Mouse (Mus musculus): ENCODE measurements at regions not wholly inside any gene's neighbourhood (a gene's known extent, or its start where the extent isn't known, plus 50 kb on each side); places are given as distances from the start of the nearest gene placed in this dataset.
"Not testable (repeated sequence)": the region's sequence is repeated elsewhere in the genome, so short reads cannot be mapped to it uniquely, and the experiment has no call there.

- Histone ChIP-seq H3K4me3 (ENCODE audit: low read depth, low read length) (no peak overlapping the region), H3K4me2 (no peak overlapping the region), H3K27ac (ENCODE audit: low read depth, low read length) (no peak overlapping the region), H3K36me3 (ENCODE audit: control insufficient read depth, insufficient read depth, low read length) (no peaks in the 10 kb centered on the region), H3K9me3 (ENCODE audit: control insufficient read depth, low read length) (no peaks in the 10 kb centered on the region), H3K9ac (ENCODE audit: low read length) (no peak overlapping the region), H3K4me1 (ENCODE audit: control insufficient read depth, insufficient read depth, low read length) (no peaks in the 10 kb centered on the region), H3K27me3 (ENCODE audit: control insufficient read depth, insufficient read depth, low read length) (no peaks in the 10 kb centered on the region)
- ATAC-seq (ENCODE audit: low FRiP score): no peak
- no peak for DNase-seq (ENCODE audit: low spot score, missing footprints)
- 81% methylated on average over 6 of the region's 6 CpGs for WGBS
These were observed 113.0 kb downstream of the Fam43a start for GRCm38 (mm10) chr16:30712570-30712969.

DNA sequence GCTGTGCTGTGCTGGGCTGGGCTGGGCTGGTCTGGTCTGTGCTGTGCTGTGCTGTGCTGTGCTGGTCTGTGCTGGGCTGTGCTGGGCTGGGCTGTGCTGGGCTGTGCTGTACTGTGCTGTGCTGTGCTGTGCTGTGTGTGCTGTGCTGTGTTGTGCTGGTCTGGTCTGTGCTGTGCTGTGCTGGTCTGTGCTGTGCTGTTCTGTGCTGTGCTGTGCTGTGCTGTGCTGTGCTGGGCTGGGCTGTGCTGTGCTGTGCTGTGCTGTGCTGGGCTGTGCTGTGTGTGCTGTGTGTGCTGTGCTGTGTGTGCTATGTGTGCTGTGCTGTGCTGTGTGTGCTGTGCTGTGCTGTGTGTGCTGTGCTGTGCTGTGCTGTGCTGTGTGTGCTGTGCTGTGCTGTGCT lies 118.1 kb downstream of the Fam43a start:
- not testable (repeated sequence) for ATAC-seq (ENCODE audit: low FRiP score); DNase-seq (ENCODE audit: low spot score, missing footprints); H3K9me3 ChIP-seq (ENCODE audit: control insufficient read depth, low read length); H3K4me3 ChIP-seq (ENCODE audit: low read depth, low read length); H3K27me3 ChIP-seq (ENCODE audit: control insufficient read depth, insufficient read depth, low read length); H3K4me2 ChIP-seq; H3K36me3 ChIP-seq (ENCODE audit: control insufficient read depth, insufficient read depth, low read length); H3K27ac ChIP-seq (ENCODE audit: low read depth, low read length); H3K9ac ChIP-seq (ENCODE audit: low read length); H3K4me1 ChIP-seq (ENCODE audit: control insufficient read depth, insufficient read depth, low read length)

GRCm38 (mm10) chr16:30720791-30721190 lies 121.3 kb downstream of the Fam43a start:
- H3K36me3 ChIP-seq (ENCODE audit: control insufficient read depth, insufficient read depth, low read length): no peaks in the 10 kb centered on the region
- H3K4me3 ChIP-seq (ENCODE audit: low read depth, low read length): no peak overlapping the region
- ATAC-seq (ENCODE audit: low FRiP score) (no peak), DNase-seq (ENCODE audit: low spot score, missing footprints) (no peak)
- no peak overlapping the region for H3K4me2 ChIP-seq
- no peak overlapping the region for H3K9ac ChIP-seq (ENCODE audit: low read length)
- H3K9me3 ChIP-seq (ENCODE audit: control insufficient read depth, low read length): no peaks in the 10 kb centered on the region
- no peaks in the 10 kb centered on the region for H3K27me3 ChIP-seq (ENCODE audit: control insufficient read depth, insufficient read depth, low read length)
- no peak overlapping the region for H3K27ac ChIP-seq (ENCODE audit: low read depth, low read length)
- WGBS: 69% methylated on average over 6 of the region's 6 CpGs
- no peaks in the 10 kb centered on the region for H3K4me1 ChIP-seq (ENCODE audit: control insufficient read depth, insufficient read depth, low read length)

- Histone ChIP-seq H3K4me3 (ENCODE audit: low read depth, low read length) (no peak overlapping the region), H3K36me3 (ENCODE audit: control insufficient read depth, insufficient read depth, low read length) (no peaks in the 10 kb centered on the region), H3K27ac (ENCODE audit: low read depth, low read length) (no peak overlapping the region), H3K9ac (ENCODE audit: low read length) (no peak overlapping the region), H3K4me1 (ENCODE audit: control insufficient read depth, insufficient read depth, low read length) (no peaks in the 10 kb centered on the region), H3K9me3 (ENCODE audit: control insufficient read depth, low read length) (no peaks in the 10 kb centered on the region), H3K4me2 (no peak overlapping the region), H3K27me3 (ENCODE audit: control insufficient read depth, insufficient read depth, low read length) (no peaks in the 10 kb centered on the region)
- no peak for DNase-seq (ENCODE audit: low spot score, missing footprints)
- no peak for ATAC-seq (ENCODE audit: low FRiP score)
These were observed 121.7 kb downstream of the Fam43a start for GRCm38 (mm10) chr16:30721223-30721622.

GRCm38 (mm10) chr16:30722372-30722771 lies 122.8 kb downstream of the Fam43a start:
- 87% methylated on average over 3 of the region's 3 CpGs for WGBS

DNA sequence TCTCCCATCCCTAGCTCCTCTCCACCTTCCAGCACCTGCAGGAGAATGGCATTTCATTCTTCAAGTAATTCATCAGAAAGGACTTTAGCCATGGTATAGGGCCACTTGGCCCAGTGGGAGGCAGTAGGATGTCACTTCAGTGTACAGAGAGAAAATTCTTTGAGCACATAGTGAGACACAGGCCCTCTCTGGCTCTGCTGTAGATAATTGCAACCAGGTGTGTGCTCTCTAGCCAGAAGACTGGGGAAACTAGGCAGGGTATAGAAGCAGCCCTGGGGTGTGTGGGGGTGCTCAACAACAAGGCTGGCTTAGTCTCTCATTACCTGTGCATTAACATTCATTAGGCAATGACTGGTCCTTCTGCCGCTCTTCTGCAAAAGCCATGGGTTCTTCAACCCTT lies 125.1 kb downstream of the Fam43a start:
- WGBS: 95% methylated on average over 1 of the region's 1 CpGs
- Histone ChIP-seq H3K9me3 (ENCODE audit: control insufficient read depth, low read length) (no peaks in the 10 kb centered on the region), H3K36me3 (ENCODE audit: control insufficient read depth, insufficient read depth, low read length) (no peaks in the 10 kb centered on the region), H3K27me3 (ENCODE audit: control insufficient read depth, insufficient read depth, low read length) (no peaks in the 10 kb centered on the region), H3K4me3 (ENCODE audit: low read depth, low read length) (no peak overlapping the region), H3K9ac (ENCODE audit: low read length) (no peak overlapping the region), H3K4me1 (ENCODE audit: control insufficient read depth, insufficient read depth, low read length) (no peaks in the 10 kb centered on the region), H3K4me2 (no peak overlapping the region), H3K27ac (ENCODE audit: low read depth, low read length) (no peak overlapping the region)
- no peak for DNase-seq (ENCODE audit: low spot score, missing footprints)
- no peak for ATAC-seq (ENCODE audit: low FRiP score)

More at GRCm38 (mm10) chr16:30722372-30722771, 122.8 kb downstream of the Fam43a start:
- DNase-seq (ENCODE audit: low spot score, missing footprints): no peak
- no peaks in the 10 kb centered on the region for H3K4me1 ChIP-seq (ENCODE audit: control insufficient read depth, insufficient read depth, low read length)
- no peak overlapping the region for H3K4me2 ChIP-seq
- H3K4me3 ChIP-seq (ENCODE audit: low read depth, low read length): no peak overlapping the region
- H3K9me3 ChIP-seq (ENCODE audit: control insufficient read depth, low read length): no peaks in the 10 kb centered on the region
- H3K27ac ChIP-seq (ENCODE audit: low read depth, low read length): no peak overlapping the region
- no peak overlapping the region for H3K9ac ChIP-seq (ENCODE audit: low read length)
- H3K36me3 ChIP-seq (ENCODE audit: control insufficient read depth, insufficient read depth, low read length): no peaks in the 10 kb centered on the region
- no peak for ATAC-seq (ENCODE audit: low FRiP score)
- H3K27me3 ChIP-seq (ENCODE audit: control insufficient read depth, insufficient read depth, low read length): no peaks in the 10 kb centered on the region

- peaks cover 6% of the 10 kb centered on the region for H3K4me1 ChIP-seq (ENCODE audit: control insufficient read depth, insufficient read depth, low read length)
- H3K27me3 ChIP-seq (ENCODE audit: control insufficient read depth, insufficient read depth, low read length): no peaks in the 10 kb centered on the region
- no peak overlapping the region; the same call in 1 of the 2 replicates for H3K9ac ChIP-seq (ENCODE audit: low read length)
- no peak overlapping the region for H3K27ac ChIP-seq (ENCODE audit: low read depth, low read length)
- H3K4me2 ChIP-seq: no peak overlapping the region
- H3K36me3 ChIP-seq (ENCODE audit: control insufficient read depth, insufficient read depth, low read length): no peaks in the 10 kb centered on the region
- ATAC-seq (ENCODE audit: low FRiP score): no peak; the same call in 1 of the 2 replicates
- no peaks in the 10 kb centered on the region for H3K9me3 ChIP-seq (ENCODE audit: control insufficient read depth, low read length)
- H3K4me3 ChIP-seq (ENCODE audit: low read depth, low read length): no peak overlapping the region
- 66% methylated on average over 9 of the region's 9 CpGs for WGBS
- DNase-seq (ENCODE audit: low spot score, missing footprints): no peak
These were observed 133.4 kb downstream of the Fam43a start for GRCm38 (mm10) chr16:30732770-30733415.

- no peaks in the 10 kb centered on the region for H3K27me3 ChIP-seq (ENCODE audit: control insufficient read depth, insufficient read depth, low read length)
- H3K4me3 ChIP-seq (ENCODE audit: low read depth, low read length): no peak overlapping the region
- DNase-seq (ENCODE audit: low spot score, missing footprints) (no peak), ATAC-seq (ENCODE audit: low FRiP score) (no peak)
- no peaks in the 10 kb centered on the region for H3K36me3 ChIP-seq (ENCODE audit: control insufficient read depth, insufficient read depth, low read length)
- H3K4me2 ChIP-seq: no peak overlapping the region
- no peak overlapping the region; the same call in 1 of the 2 replicates for H3K9ac ChIP-seq (ENCODE audit: low read length)
- WGBS: 71% methylated on average over 11 of the region's 11 CpGs
- H3K9me3 ChIP-seq (ENCODE audit: control insufficient read depth, low read length): no peaks in the 10 kb centered on the region
- H3K4me1 ChIP-seq (ENCODE audit: control insufficient read depth, insufficient read depth, low read length): peaks cover 6% of the 10 kb centered on the region
- no peak overlapping the region for H3K27ac ChIP-seq (ENCODE audit: low read depth, low read length)
These were observed 134.0 kb downstream of the Fam43a start for GRCm38 (mm10) chr16:30733478-30733877.

GRCm38 (mm10) chr16:30735360-30735759 lies 135.8 kb downstream of the Fam43a start:
- Histone ChIP-seq H3K4me2 (no peak overlapping the region), H3K9me3 (ENCODE audit: control insufficient read depth, low read length) (no peaks in the 10 kb centered on the region), H3K4me1 (ENCODE audit: control insufficient read depth, insufficient read depth, low read length) (peaks cover 6% of the 10 kb centered on the region), H3K36me3 (ENCODE audit: control insufficient read depth, insufficient read depth, low read length) (no peaks in the 10 kb centered on the region), H3K4me3 (ENCODE audit: low read depth, low read length) (no peak overlapping the region), H3K27me3 (ENCODE audit: control insufficient read depth, insufficient read depth, low read length) (no peaks in the 10 kb centered on the region), H3K9ac (ENCODE audit: low read length) (no peak overlapping the region), H3K27ac (ENCODE audit: low read depth, low read length) (no peak overlapping the region)
- no peak for DNase-seq (ENCODE audit: low spot score, missing footprints)
- ATAC-seq (ENCODE audit: low FRiP score): no peak
- 47% methylated on average over 3 of the region's 3 CpGs for whole genome bisulfite sequencing
